Mouse (Mus musculus): ENCODE measurements around the gene Abca3. TPM values are rescaled to one million over a fixed set of nuclear protein-coding genes. Genes with fewer than 3 reads are reported as not detected.

Gene Abca3
- 69.4 TPM for polyA plus RNA-seq (2014; fragmentation: Illumina TruSeq; extraction: RNeasy Lipid Tissue Mini Kit (QIAGEN cat#74804); ENCODE audit: insufficient read depth, low read depth, low replicate concordance)

DNA sequence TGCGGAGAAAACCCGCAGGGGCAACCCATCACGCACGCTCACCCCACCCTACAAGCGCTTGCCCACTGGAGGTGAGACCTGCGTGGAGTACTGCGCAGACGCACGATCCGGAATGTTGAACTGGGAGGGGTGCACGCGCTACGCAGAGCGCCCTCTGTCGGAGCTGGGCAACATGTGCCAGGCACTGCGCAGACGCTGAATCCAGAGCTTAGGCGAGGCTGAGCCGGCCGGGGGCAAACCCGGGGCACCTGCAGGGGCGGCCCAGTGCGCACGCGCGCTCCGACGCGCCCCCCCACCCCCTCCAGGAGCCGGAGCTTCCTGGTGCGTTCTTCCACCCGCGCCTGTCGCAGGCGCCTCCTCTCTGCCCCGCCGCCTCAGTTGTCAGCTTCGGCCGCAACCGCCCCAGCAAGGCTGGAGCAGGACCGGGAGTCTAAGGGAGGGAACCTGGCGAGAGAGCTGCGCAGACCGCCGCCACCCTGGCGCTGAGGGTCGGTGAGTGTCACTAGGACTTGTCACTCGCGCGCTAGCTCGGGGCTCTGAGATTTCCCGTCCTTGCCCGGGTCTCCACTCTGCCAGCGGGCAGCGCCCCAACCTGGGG lies at the start of gene Abca3:
TSS of gene Abca3 (plus strand) at position 191 of the 598 bp plus-strand sequence.

DNA sequence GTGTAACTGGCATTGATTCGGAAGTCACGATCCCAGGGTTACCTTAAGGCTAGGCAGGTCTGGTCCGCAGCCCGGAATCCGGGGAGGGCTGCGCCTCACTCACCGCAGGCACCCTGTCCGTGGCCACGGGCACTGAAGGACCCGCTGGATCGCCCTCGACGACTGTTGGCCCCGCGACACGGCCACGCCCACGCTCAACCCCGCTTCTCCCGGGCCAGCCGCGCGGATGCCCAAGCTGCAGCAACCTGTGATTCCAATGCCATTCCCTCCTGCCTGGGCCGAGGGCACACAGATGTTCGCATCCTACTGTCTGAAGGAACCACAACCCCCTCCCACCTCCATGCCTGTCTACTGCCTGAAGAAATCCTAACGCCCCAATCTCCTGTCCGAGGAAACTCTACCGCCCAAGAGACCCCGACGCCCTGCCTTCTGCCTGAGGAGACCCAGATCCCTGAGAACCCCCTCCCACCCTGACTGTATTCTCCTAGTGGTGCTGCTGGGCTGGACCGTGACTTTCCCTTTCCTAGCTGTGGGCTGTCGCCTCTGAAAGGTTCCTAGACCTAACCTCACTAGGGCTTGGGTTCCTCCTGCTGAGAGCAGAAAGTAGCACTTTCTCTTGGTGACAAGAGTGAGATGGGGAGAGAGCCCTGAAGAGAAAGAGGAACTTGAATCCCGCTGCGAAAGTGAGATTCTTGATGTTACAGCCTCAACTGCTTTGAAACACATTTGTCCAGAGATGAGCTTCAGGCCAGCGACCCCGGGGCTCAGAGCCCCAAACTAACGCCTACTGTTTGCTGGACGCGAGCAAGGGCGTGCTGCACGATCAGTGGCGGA lies 607 bp upstream of the Abca3 start, which contains the start of gene Abca17:
TSS of gene Abca17 (minus strand) at position 143 of the 834 bp plus-strand sequence.

DNA sequence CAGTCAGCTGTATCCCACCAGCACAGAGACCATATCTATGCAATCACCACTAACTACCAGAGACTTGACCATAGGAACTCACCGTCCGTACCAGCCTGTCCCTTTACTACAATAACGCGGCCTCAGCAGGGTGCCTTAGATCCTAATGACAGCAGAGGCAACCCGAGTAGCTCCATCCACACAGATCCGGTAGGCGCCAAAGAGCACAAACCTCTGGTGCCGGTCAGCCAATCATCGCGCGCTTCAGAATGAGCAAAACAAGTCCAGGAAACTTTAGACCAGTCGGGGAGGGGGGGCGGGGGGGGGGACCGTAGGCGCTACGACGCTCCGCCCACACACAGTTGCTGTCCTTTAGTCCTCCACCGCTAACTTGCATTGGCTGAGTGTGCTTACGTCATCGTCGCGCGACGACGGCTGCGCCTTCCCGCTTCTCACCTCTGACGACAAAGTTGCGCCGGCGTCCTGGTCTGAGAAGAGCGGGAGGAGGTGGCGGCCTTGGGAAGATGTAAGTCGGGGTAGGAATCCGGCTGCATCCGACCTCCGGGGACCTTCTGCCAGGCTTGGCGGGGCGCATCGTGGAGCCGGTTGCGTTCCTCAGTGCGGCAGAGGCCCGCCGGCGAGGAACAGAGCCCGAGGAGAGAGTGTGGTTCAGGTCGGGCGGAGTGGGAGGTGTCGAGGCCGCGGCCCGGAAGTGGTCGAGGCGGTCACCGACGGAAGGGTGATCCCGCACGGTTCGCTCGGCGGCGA lies 62.7 kb downstream of the Abca3 start, which contains the start of gene Rnps1:
TSS of gene Rnps1 (plus strand) at position 336 of the 747 bp plus-strand sequence.

DNA sequence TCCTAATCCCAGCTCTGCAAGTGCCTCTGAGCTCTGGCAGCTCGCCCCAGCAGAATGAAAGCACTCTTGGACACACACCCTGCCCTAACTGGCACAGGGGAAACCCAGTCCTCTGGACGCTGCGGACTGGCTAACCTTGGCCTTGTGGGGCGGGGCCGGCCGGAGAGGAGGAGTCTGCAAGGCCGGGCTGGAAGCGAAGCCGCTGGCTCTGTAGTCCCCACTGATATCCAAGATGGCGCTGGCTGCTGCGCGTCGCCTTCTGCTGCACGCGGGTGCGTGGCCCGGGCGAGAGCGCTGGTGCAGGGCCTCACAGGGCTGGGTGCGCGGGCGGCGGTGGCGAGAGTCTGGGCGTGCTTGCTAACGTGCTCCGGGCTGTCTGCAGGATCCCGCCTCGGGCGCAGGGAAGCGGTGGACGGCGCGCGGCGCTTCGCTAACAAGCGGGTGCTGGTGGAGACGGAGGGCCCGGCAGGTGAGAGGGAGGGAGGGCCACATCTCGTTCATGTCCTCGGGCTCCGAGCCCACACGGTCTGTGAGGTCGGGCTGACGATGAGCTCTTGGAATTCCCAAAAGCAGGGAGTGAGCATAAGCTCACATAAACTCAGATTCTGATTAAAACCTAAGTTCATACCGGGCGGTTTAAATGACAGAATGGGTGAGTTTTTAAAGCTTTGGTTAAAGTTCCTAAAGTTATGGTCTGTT lies 74.9 kb downstream of the Abca3 start, which contains the start of gene Eci1:
TSS of gene Eci1 (plus strand) at position 171 of the 699 bp plus-strand sequence.

DNA sequence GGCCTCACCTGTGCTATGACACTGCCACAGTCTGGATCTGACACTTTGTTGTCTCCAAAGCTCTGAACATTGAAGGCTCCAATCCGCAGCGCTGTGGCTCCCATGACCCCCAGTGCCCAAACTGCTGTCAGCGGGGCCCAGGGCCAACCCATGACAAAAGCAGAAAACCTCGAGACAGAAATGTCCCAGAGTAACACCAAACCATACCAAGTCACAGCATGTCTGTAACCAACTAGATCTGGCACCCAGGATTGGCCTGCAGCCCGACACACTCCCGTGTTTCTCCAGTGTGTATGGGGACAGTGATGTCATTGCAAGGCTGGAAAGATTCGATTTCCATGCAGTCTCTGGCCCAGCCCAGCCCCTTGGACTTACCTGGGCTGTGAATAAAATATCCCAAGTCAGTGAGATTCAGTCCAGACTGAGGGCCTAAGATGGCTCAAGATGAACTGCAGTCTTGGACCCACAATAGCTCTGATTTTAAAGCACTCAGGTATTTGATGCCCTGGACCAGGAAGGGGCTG lies 90.9 kb downstream of the Abca3 start, which contains the start of gene Dnase1l2:
TSS of gene Dnase1l2 (minus strand) at position 474 of the 524 bp plus-strand sequence.

Other genes starting within 250 kb of the Abca3 start
- 7.9 TPM for gene Pdpk1, start 201.0 kb upstream of the Abca3 start, polyA plus RNA-seq (2014; fragmentation: Illumina TruSeq; extraction: RNeasy Lipid Tissue Mini Kit (QIAGEN cat#74804); ENCODE audit: insufficient read depth, low read depth, low replicate concordance)
- 22.0 TPM for gene Amdhd2, start 188.2 kb upstream of the Abca3 start, polyA plus RNA-seq (2014; fragmentation: Illumina TruSeq; extraction: RNeasy Lipid Tissue Mini Kit (QIAGEN cat#74804); ENCODE audit: insufficient read depth, low read depth, low replicate concordance)
- gene Atp6v0c, start 182.2 kb upstream of the Abca3 start, polyA plus RNA-seq (2014; fragmentation: Illumina TruSeq; extraction: RNeasy Lipid Tissue Mini Kit (QIAGEN cat#74804); ENCODE audit: insufficient read depth, low read depth, low replicate concordance): 301 TPM
- gene Tbc1d24, start 146.4 kb upstream of the Abca3 start, polyA plus RNA-seq (2014; fragmentation: Illumina TruSeq; extraction: RNeasy Lipid Tissue Mini Kit (QIAGEN cat#74804); ENCODE audit: insufficient read depth, low read depth, low replicate concordance): 2.4 TPM
- 2.2 TPM for gene Ntn3, start 142.4 kb upstream of the Abca3 start, polyA plus RNA-seq (2014; fragmentation: Illumina TruSeq; extraction: RNeasy Lipid Tissue Mini Kit (QIAGEN cat#74804); ENCODE audit: insufficient read depth, low read depth, low replicate concordance)
- gene Tedc2, start 131.1 kb upstream of the Abca3 start, polyA plus RNA-seq (2014; fragmentation: Illumina TruSeq; extraction: RNeasy Lipid Tissue Mini Kit (QIAGEN cat#74804); ENCODE audit: insufficient read depth, low read depth, low replicate concordance): 5.1 TPM
- 0.92 TPM for gene Ccnf, start 100.5 kb upstream of the Abca3 start, polyA plus RNA-seq (2014; fragmentation: Illumina TruSeq; extraction: RNeasy Lipid Tissue Mini Kit (QIAGEN cat#74804); ENCODE audit: insufficient read depth, low read depth, low replicate concordance)
- 1.2 TPM for gene Abca17, start 882 bp upstream of the Abca3 start, polyA plus RNA-seq (2014; fragmentation: Illumina TruSeq; extraction: RNeasy Lipid Tissue Mini Kit (QIAGEN cat#74804); ENCODE audit: insufficient read depth, low read depth, low replicate concordance)
- gene Rnps1, start 62.6 kb downstream of the Abca3 start, polyA plus RNA-seq (2014; fragmentation: Illumina TruSeq; extraction: RNeasy Lipid Tissue Mini Kit (QIAGEN cat#74804); ENCODE audit: insufficient read depth, low read depth, low replicate concordance): 55.3 TPM
- 68.8 TPM for gene Eci1, start 74.7 kb downstream of the Abca3 start, polyA plus RNA-seq (2014; fragmentation: Illumina TruSeq; extraction: RNeasy Lipid Tissue Mini Kit (QIAGEN cat#74804); ENCODE audit: insufficient read depth, low read depth, low replicate concordance)
- 4.0 TPM for gene Dnase1l2, start 91.2 kb downstream of the Abca3 start, polyA plus RNA-seq (2014; fragmentation: Illumina TruSeq; extraction: RNeasy Lipid Tissue Mini Kit (QIAGEN cat#74804); ENCODE audit: insufficient read depth, low read depth, low replicate concordance)
- 21.7 TPM for gene E4f1, start 118.4 kb downstream of the Abca3 start, polyA plus RNA-seq (2014; fragmentation: Illumina TruSeq; extraction: RNeasy Lipid Tissue Mini Kit (QIAGEN cat#74804); ENCODE audit: insufficient read depth, low read depth, low replicate concordance)
- gene Pgp, start 118.4 kb downstream of the Abca3 start, polyA plus RNA-seq (2014; fragmentation: Illumina TruSeq; extraction: RNeasy Lipid Tissue Mini Kit (QIAGEN cat#74804); ENCODE audit: insufficient read depth, low read depth, low replicate concordance): 20.4 TPM
- not detected for gene Bricd5, start 121.9 kb downstream of the Abca3 start, polyA plus RNA-seq (2014; fragmentation: Illumina TruSeq; extraction: RNeasy Lipid Tissue Mini Kit (QIAGEN cat#74804); ENCODE audit: insufficient read depth, low read depth, low replicate concordance)
- gene Mlst8, start 127.1 kb downstream of the Abca3 start, polyA plus RNA-seq (2014; fragmentation: Illumina TruSeq; extraction: RNeasy Lipid Tissue Mini Kit (QIAGEN cat#74804); ENCODE audit: insufficient read depth, low read depth, low replicate concordance): 8.3 TPM
- gene Caskin1, start 136.7 kb downstream of the Abca3 start, polyA plus RNA-seq (2014; fragmentation: Illumina TruSeq; extraction: RNeasy Lipid Tissue Mini Kit (QIAGEN cat#74804); ENCODE audit: insufficient read depth, low read depth, low replicate concordance): 0.34 TPM
- 59.5 TPM for gene Traf7, start 176.0 kb downstream of the Abca3 start, polyA plus RNA-seq (2014; fragmentation: Illumina TruSeq; extraction: RNeasy Lipid Tissue Mini Kit (QIAGEN cat#74804); ENCODE audit: insufficient read depth, low read depth, low replicate concordance)
- 0.42 TPM for gene Rab26, start 182.3 kb downstream of the Abca3 start, polyA plus RNA-seq (2014; fragmentation: Illumina TruSeq; extraction: RNeasy Lipid Tissue Mini Kit (QIAGEN cat#74804); ENCODE audit: insufficient read depth, low read depth, low replicate concordance)
- 28.6 TPM for gene Pkd1, start 197.9 kb downstream of the Abca3 start, polyA plus RNA-seq (2014; fragmentation: Illumina TruSeq; extraction: RNeasy Lipid Tissue Mini Kit (QIAGEN cat#74804); ENCODE audit: insufficient read depth, low read depth, low replicate concordance)

All from lung, adult 10 weeks (tissue).